Mouse (Mus musculus) adipose tissue, adult 10 weeks (tissue): ENCODE measurements around the gene Clstn2. TPM values are rescaled to one million over a fixed set of nuclear protein-coding genes. Genes with fewer than 3 reads are reported as not detected.

ENCODE experiments used
- polyA plus RNA-seq: library from polyadenylated mRNA; stranded (reverse); fragments of 350-450 nt; fragmentation: Illumina TruSeq; extraction: RNeasy Lipid Tissue Mini Kit (QIAGEN cat#74804); gene quantifications from one replicate; pipeline ENCODE4 v1.2.3, GENCODE M21; 2014; ENCODE audit warnings: low read depth, low replicate concordance

Gene Clstn2
- polyA plus RNA-seq, result 1.8 TPM

DNA sequence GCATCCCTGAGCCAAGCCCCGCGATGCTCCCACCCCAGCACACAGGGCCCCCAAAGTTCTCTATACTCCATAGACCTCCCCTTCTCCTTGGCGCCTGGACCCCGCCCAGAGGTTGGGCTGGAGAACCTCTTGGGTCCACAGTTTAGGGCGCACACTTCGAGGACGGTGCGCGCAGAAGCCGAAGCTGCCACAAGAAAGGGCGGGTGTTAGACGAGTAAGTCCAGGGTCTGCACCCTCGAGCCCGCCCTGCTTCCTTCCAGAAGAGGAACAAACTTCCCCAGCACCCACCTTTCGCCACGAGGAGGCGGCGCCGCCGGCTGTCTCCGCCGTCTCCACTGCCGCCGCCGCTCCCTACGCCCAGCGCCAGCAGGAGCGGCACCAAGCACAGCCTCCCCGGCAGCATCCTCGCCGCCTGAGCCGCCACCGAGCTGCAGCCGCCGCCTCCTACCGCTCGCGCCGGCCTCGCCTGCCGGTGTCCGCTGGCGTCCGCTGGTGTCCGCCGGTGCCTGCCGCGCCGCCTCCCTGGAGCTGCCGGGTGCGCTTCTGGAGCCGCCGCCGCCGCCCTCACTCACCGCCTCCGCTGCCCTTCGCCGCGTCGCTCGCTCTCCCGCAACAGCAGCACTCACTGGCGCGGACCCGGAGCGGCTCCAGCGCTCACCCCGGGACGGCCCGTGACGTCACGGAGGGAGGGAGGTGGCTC lies at the start of gene Clstn2:
Clstn2 (minus strand) TSS at position 609 of the 700 bp plus-strand sequence.

